Mouse (Mus musculus) lung, embryonic 14.5 days (tissue): ENCODE measurements at regions not wholly inside any gene's neighbourhood (a gene's known extent, or its start where the extent isn't known, plus 50 kb on each side); places are given as distances from the start of the nearest gene placed in this dataset.

Experiments used
- ATAC-seq: fragments of 200-750 bp; cut with Nextera tagmentation; 2 replicates; pipeline ENCODE4 v1.8.0; 2017; ENCODE audit warnings: mild to moderate bottlenecking, moderate TSS enrichment, moderate library complexity; ENCODE audit not compliant: insufficient read depth
- DNase-seq: peaks from one replicate; pipeline ENCODE4 v3.0.0-alpha.2; 2015
- H3K27ac ChIP-seq: fragments of 300-500 bp; sonication (generic); 2 replicates; pipeline ENCODE4 v1.5.1; 2014; ENCODE audit warnings: low read depth, mild to moderate bottlenecking, moderate library complexity
- H3K27me3 ChIP-seq: fragments of 300-500 bp; sonication (generic); 2 replicates; pipeline ENCODE4 v1.6.1; 2014; ENCODE audit warnings: low read length, control low read depth; ENCODE audit not compliant: insufficient read depth
- H3K36me3 ChIP-seq: fragments of 300-500 bp; sonication (generic); 2 replicates; pipeline ENCODE4 v1.6.1; 2014; ENCODE audit warnings: control low read depth; ENCODE audit not compliant: insufficient read depth
- H3K4me1 ChIP-seq: fragments of 300-500 bp; sonication (generic); 2 replicates; pipeline ENCODE4 v1.6.1; 2014; ENCODE audit warnings: antibody characterized with exemption, control low read depth; ENCODE audit not compliant: insufficient read depth
- H3K4me2 ChIP-seq: fragments of 300-500 bp; sonication (generic); 2 replicates; pipeline ENCODE4 v1.6.1; 2014; ENCODE audit warnings: mild to moderate bottlenecking
- H3K4me3 ChIP-seq: fragments of 300-500 bp; sonication (generic); 2 replicates; pipeline ENCODE4 v1.5.1; 2014; ENCODE audit warnings: low read depth, low read length
- H3K9ac ChIP-seq: fragments of 300-500 bp; sonication (generic); 2 replicates; pipeline ENCODE4 v1.6.1; 2014
- H3K9me3 ChIP-seq: fragments of 300-500 bp; sonication (generic); 2 replicates; pipeline ENCODE4 v1.6.1; 2016; ENCODE audit warnings: low read depth, low read length, control low read depth
- CTCF ChIP-seq: IDR thresholded peaks from 2 replicates; pipeline ENCODE4 v1.5.1; 2016; ENCODE audit warnings: antibody characterized with exemption, low read depth
- WGBS: fragments of 180-500 bp; shearing (Covaris S2); extraction: QIAGEN DNeasy Blood & Tissue Kit; methylation state at CpG from one replicate; pipeline ENCODE4 v1.1.7; 2014; 5-methylcytosine and 5-hydroxymethylcytosine counted together

DNA sequence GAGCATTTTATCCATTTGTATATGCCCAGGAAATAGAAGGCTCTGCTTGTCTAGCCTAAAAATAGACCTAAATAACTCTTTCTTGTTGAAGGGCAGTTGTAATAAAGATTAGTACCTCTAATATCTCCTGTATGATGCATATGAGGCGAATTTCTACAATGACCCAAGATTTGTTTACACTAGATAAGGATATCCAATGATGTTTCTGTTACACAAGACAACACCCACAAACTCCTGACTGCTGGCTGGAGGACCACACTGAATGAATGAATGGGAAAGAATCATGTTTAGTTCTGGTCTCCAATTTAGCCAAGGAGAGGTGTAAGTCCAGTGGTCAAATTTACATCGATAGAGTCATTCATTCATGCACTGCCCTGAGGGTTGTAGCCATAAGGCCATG lies 118.3 kb downstream of the Dact1 start:
- 55% methylated on average over 2 of the region's 2 CpGs for WGBS
- Histone ChIP-seq H3K27ac (no peak overlapping the region), H3K27me3 (no peaks in the 10 kb centered on the region), H3K4me1 (peaks cover 8% of the 10 kb centered on the region), H3K4me2 (no peak overlapping the region), H3K9ac (no peak overlapping the region), H3K9me3 (no peaks in the 10 kb centered on the region), H3K4me3 (no peak overlapping the region), H3K36me3 (no peaks in the 10 kb centered on the region)
- ATAC-seq = no peak
- DNase-seq = no peak
- no peak for TF ChIP-seq CTCF

- no peak for ATAC-seq
- H3K4me2 ChIP-seq = no peak overlapping the region
- 32% methylated on average over 13 of the region's 13 CpGs for WGBS
- peaks cover 15% of the 10 kb centered on the region for H3K4me1 ChIP-seq
- no peak for TF ChIP-seq CTCF
- no peak overlapping the region for H3K9ac ChIP-seq
- H3K27ac ChIP-seq = no peak overlapping the region
- no peaks in the 10 kb centered on the region for H3K9me3 ChIP-seq
- no peak for DNase-seq
- H3K36me3 ChIP-seq = no peaks in the 10 kb centered on the region
- no peak overlapping the region for H3K4me3 ChIP-seq
- H3K27me3 ChIP-seq = no peaks in the 10 kb centered on the region
Observed at GRCm38 (mm10) chr12:71429561-71430200, 120.0 kb downstream of the Dact1 start.

GRCm38 (mm10) chr12:71430331-71430730 lies 120.6 kb downstream of the Dact1 start:
- 15% methylated on average over 11 of the region's 11 CpGs for WGBS
- peak; percentile 66 for DNase-seq

DNA sequence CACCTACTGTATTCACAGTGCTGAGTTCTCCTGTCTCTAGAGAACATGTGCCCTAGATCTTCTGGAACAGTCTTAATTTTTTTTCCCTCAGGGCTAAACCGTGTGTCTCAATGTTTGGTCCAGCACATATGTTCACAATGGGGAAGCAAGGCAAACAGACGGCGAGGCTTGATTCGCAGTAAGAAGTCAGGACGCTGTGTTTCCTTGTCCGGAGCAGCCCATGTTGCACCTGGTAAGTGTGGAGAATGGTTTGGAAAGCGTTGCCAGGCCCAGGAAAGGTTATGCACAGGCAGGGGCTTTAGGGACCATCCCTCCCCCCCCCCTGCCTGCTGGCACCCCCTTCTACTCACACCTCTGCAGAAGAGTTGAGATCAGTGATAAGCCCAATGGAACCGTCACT lies 121.4 kb downstream of the Dact1 start:
- Histone ChIP-seq H3K27me3 (no peaks in the 10 kb centered on the region), H3K9me3 (no peaks in the 10 kb centered on the region), H3K36me3 (no peaks in the 10 kb centered on the region), H3K4me3 (no peak overlapping the region), H3K9ac (no peak overlapping the region), H3K4me1 (peaks cover 15% of the 10 kb centered on the region), H3K27ac (no peak overlapping the region), H3K4me2 (no peak overlapping the region)
- DNase-seq (no peak), ATAC-seq (no peak)
- TF ChIP-seq CTCF = no peak
- 50% methylated on average over 8 of the region's 8 CpGs for WGBS

More at GRCm38 (mm10) chr12:71430331-71430730, 120.6 kb downstream of the Dact1 start:
- Histone ChIP-seq H3K4me1 (peaks cover 15% of the 10 kb centered on the region), H3K27ac (no peak overlapping the region), H3K9ac (no peak overlapping the region), H3K4me2 (no peak overlapping the region), H3K9me3 (no peaks in the 10 kb centered on the region), H3K4me3 (no peak overlapping the region), H3K27me3 (no peaks in the 10 kb centered on the region), H3K36me3 (no peaks in the 10 kb centered on the region)
- no peak for ATAC-seq
- no peak for TF ChIP-seq CTCF

DNA sequence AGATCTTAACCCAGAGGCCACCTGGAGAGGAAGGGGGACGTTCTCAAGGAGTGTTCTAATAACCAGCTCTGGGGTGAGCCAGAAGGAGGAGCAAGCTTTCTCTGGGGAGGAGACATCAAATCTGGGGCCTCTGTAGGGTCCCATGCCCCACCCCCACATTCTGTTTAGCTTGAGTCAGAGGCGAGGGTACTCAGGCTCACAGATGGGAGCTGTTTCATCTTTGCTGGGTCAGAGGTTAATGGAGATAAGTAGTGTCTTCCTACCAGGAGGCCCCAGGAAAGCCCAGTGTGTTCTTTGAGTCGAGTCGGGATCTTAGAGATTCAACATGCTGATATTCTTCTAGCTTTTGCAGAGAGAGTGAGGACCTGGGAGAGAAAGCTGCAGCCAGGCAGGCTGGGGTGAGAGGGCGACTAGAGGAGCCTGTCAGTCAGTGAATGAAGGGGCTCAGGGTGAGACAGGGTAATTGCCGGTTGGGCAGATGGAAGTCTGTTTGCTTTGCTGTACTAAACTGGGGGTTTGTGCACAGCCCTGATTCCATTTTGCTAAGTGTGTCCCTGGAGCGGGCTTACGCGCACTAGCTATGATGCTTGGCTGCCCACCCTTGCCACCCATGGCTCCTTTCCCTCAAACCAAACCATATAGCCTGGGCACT lies 124.0 kb downstream of the Dact1 start:
- no peak for DNase-seq
- peak; percentile 18; the same call in 1 of the 2 replicates for ATAC-seq
- WGBS = 25% methylated on average over 9 of the region's 9 CpGs

DNA sequence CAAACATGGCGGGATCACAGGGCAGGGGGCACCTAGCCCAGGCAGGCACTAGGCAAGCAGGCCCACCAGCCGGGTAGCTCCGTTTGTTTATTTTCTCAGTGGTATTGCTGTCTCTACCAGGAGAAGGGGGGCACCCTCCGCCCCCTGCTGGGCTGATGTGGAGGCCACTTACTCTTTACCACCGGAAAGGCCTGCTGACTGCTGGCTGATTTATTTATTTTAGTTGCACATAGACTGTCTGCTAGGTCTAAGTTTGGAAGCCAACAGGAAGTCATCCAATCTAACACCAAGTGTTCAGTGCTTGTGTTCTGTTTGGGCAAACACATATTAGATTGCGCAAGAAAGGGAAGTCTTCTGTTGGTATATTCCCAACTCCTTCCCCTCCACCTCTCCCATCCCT lies 128.6 kb downstream of the Dact1 start:
- ATAC-seq (peak; percentile 77), DNase-seq (peak; percentile 86)
- Histone ChIP-seq H3K4me1 (peaks cover 13% of the 10 kb centered on the region; the same call in 1 of the 2 replicates), H3K4me2 (no peak overlapping the region), H3K27ac (no peak overlapping the region), H3K9ac (no peak overlapping the region), H3K36me3 (no peaks in the 10 kb centered on the region), H3K27me3 (no peaks in the 10 kb centered on the region), H3K9me3 (no peaks in the 10 kb centered on the region), H3K4me3 (no peak overlapping the region)
- 22% methylated on average over 6 of the region's 6 CpGs for WGBS
- TF ChIP-seq CTCF = peak; percentile 62

More for the DNA sequence above, 124.0 kb downstream of the Dact1 start:
- H3K36me3 ChIP-seq = no peaks in the 10 kb centered on the region
- no peak overlapping the region for H3K27ac ChIP-seq
- TF ChIP-seq CTCF = no peak
- no peaks in the 10 kb centered on the region for H3K9me3 ChIP-seq
- no peak overlapping the region for H3K4me2 ChIP-seq
- H3K27me3 ChIP-seq = no peaks in the 10 kb centered on the region
- H3K4me3 ChIP-seq = no peak overlapping the region
- H3K4me1 ChIP-seq = peaks cover 16% of the 10 kb centered on the region; the same call in 1 of the 2 replicates
- H3K9ac ChIP-seq = no peak overlapping the region

- Histone ChIP-seq H3K9ac (no peak overlapping the region), H3K27ac (no peak overlapping the region), H3K4me1 (peaks cover 5% of the 10 kb centered on the region; the same call in 1 of the 2 replicates), H3K9me3 (no peaks in the 10 kb centered on the region), H3K27me3 (no peaks in the 10 kb centered on the region), H3K4me3 (no peak overlapping the region), H3K4me2 (no peak overlapping the region), H3K36me3 (no peaks in the 10 kb centered on the region)
- no peak for DNase-seq
- WGBS = 75% methylated on average over 3 of the region's 3 CpGs
- no peak for TF ChIP-seq CTCF
- ATAC-seq = no peak
Observed at GRCm38 (mm10) chr12:71440863-71441262, 131.2 kb downstream of the Dact1 start.
